Mouse (Mus musculus) cerebellum, adult 11-12 months (tissue): ENCODE results near the gene Nrxn3.

Source experiments
- DNase-seq: peaks from one replicate; pipeline ENCODE4 v3.0.0; 2022

The Nrxn3 gene

GRCm38 (mm10) chr12:89211608-89212007 is 488.9 kb downstream of the Nrxn3 start:
- no peak for DNase-seq

- DNase-seq: no peak
Measured at GRCm38 (mm10) chr12:89239826-89240225, 517.1 kb downstream of the Nrxn3 start.

- no peak for DNase-seq
Measured at GRCm38 (mm10) chr12:89241554-89241953, 518.9 kb downstream of the Nrxn3 start.

GRCm38 (mm10) chr12:89242476-89242875 is 519.8 kb downstream of the Nrxn3 start:
- no peak for DNase-seq

GRCm38 (mm10) chr12:89255275-89255892 is 532.7 kb downstream of the Nrxn3 start:
- DNase-seq: no peak

- DNase-seq: no peak
Measured at GRCm38 (mm10) chr12:89258879-89259278, 536.2 kb downstream of the Nrxn3 start.

- no peak for DNase-seq
Measured at GRCm38 (mm10) chr12:89260076-89260475, 537.4 kb downstream of the Nrxn3 start.

- DNase-seq: no peak
Measured at GRCm38 (mm10) chr12:89262261-89262660, 539.6 kb downstream of the Nrxn3 start.

GRCm38 (mm10) chr12:89282362-89283343 is 560.0 kb downstream of the Nrxn3 start:
- no peak for DNase-seq

GRCm38 (mm10) chr12:89284412-89284811 is 561.7 kb downstream of the Nrxn3 start:
- no peak for DNase-seq

- no peak for DNase-seq
Measured at GRCm38 (mm10) chr12:89287037-89287436, 564.4 kb downstream of the Nrxn3 start.

- no peak for DNase-seq
Measured at GRCm38 (mm10) chr12:89289589-89290274, 567.1 kb downstream of the Nrxn3 start.

GRCm38 (mm10) chr12:89290736-89291574 is 568.3 kb downstream of the Nrxn3 start:
- DNase-seq: no peak

GRCm38 (mm10) chr12:89302011-89302410 is 579.3 kb downstream of the Nrxn3 start:
- DNase-seq: peak; percentile 10

- DNase-seq: no peak
Measured at GRCm38 (mm10) chr12:89310200-89310599, 587.5 kb downstream of the Nrxn3 start.

- no peak for DNase-seq
Measured at GRCm38 (mm10) chr12:89312586-89312985, 589.9 kb downstream of the Nrxn3 start.

- no peak for DNase-seq
Measured at GRCm38 (mm10) chr12:89325864-89326560, 603.3 kb downstream of the Nrxn3 start.

- DNase-seq: no peak
Measured at GRCm38 (mm10) chr12:89331474-89332263, 609.0 kb downstream of the Nrxn3 start.

- no peak for DNase-seq
Measured at GRCm38 (mm10) chr12:89333486-89333885, 610.8 kb downstream of the Nrxn3 start.

GRCm38 (mm10) chr12:89364850-89365249 is 642.2 kb downstream of the Nrxn3 start:
- no peak for DNase-seq

- no peak for DNase-seq
Measured at GRCm38 (mm10) chr12:89369939-89370338, 647.3 kb downstream of the Nrxn3 start.
